Mouse (Mus musculus) hindlimb bud, embryonic 11.5 days (tissue): ENCODE data around the gene Olfr316.

Source experiments
- DNase-seq: peaks from one replicate; pipeline ENCODE4 v3.0.0-alpha.2; 2012; ENCODE audit warnings: low read depth, low spot score; ENCODE audit errors: extremely low spot score

Gene Olfr316

GRCm38 (mm10) chr11:58803871-58804270 lies 51.3 kb downstream of the Olfr316 start:
- no peak for DNase-seq

DNA sequence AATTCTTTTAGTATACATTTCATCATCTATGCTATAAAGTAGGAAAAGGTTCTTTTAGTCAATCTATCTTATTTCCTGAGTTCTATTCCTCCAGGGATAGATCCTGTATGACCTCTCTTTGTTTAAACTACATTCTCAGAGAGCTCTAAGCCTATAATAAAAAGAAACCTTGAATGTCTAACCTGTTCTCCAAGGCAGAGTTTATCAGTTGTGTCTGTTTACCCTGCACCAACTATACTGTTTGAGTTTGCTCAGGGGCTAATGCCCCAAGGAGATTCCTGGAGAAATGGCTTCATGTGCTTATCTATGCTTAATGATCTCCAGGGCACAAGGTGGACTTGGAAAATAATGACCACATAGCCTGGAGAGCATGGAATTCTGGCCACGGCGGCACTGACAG lies 51.9 kb downstream of the Olfr316 start:
- no peak for DNase-seq
